Mouse (Mus musculus): ENCODE measurements around the gene Zfp986. TPM values are rescaled to one million over a fixed set of nuclear protein-coding genes. Genes with fewer than 3 reads are reported as not detected.

Gene Zfp986
- polyA plus RNA-seq, 1 experiment from 2014 or later, result not detected

Other genes with a start within 250 kb of the Zfp986 start
- 0.08 TPM in 1 of 2 replicates, not detected in the other for gene Zfp980, start 198.1 kb upstream of the Zfp986 start, polyA plus RNA-seq (2016; fragmentation: Nextera tagmentation; extraction: Ambion mirVana)
- gene Zfp987, start 228.5 kb downstream of the Zfp986 start, polyA plus RNA-seq (2016; fragmentation: Nextera tagmentation; extraction: Ambion mirVana), result 0.20 TPM in 1 of 2 replicates, not detected in the other

All from neural tube, embryonic 12.5 days (tissue).